Mouse (Mus musculus): Measurements from ENCODE around the gene Fam117a.
A peak's percentile ranks its signal among the peaks of the same experiment; 100 is the strongest.

Gene Fam117a

GRCm38 (mm10) chr11:95333209-95333608, 3.6 kb upstream of the Fam117a start:
- no peak for DNase-seq (ENCODE audit: low spot score in 2 of 2)

- no peak for DNase-seq (ENCODE audit: low spot score in 2 of 2)
Observed at GRCm38 (mm10) chr11:95333805-95334204, 3.0 kb upstream of the Fam117a start.

- no peak for DNase-seq (ENCODE audit: low spot score in 2 of 2)
Observed at GRCm38 (mm10) chr11:95334448-95335060, 2.3 kb upstream of the Fam117a start.

DNA sequence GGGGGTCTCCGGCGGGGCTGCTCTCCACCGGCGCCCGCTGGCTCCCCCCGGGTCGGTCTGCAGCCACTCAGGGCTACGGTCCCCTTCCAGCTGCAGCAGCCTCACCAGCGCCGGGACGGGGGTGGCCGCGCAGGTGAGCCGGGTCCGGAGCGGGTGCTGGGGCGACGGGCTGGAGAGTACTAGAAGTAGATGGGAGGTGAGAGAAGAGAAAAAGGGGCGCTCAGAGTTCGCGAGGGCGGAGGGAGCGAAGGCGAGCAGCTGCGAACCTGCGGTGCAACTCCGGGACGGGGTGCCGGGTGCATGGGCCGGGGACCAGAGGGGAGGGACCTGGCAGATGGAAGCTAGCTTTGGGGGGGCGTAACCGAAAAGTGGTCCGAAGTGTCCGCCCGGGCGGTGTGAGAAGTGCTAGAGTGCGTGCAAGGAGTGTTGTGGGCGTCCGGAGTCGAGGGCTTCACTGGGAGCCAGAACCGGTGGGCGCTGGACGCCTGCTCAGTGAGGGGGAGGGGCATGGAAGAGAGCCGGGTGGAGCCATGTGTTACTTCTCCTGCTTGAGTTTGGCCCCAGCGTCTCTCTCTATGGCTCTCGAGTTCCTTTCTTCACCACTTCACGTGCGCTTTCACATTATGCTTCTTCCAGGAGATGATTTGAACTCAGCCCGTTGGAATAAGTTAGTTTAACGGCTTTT, 453 bp downstream of the Fam117a start:
- peak in 1 of 2 experiments; percentile 37 for DNase-seq (ENCODE audit: low spot score in 2 of 2)

DNA sequence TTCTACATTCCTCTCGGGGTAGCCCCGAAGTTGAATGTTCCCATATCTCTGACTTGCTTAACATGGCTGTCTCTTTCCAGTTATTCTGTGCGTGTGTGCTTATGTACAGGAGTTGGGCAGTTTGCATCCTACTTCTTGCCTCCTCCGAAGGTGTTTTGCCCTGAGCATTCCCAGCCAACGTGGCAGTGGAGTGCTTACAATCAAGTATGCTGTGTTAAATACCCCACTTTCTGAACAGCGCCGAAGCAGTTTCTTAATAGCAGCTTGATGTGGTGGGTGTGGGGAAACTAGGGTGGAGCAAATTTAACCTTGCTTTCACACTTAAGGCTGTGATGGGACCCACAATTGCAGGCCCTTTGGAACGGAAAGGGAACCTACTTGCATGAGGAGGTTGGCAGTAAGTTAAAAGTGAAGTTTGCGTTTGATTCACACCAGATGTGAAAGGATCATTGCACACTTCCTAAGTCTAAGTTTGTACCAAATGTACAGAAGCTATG, 1.1 kb downstream of the Fam117a start:
- DNase-seq (ENCODE audit: low spot score in 2 of 2) = no peak

DNA sequence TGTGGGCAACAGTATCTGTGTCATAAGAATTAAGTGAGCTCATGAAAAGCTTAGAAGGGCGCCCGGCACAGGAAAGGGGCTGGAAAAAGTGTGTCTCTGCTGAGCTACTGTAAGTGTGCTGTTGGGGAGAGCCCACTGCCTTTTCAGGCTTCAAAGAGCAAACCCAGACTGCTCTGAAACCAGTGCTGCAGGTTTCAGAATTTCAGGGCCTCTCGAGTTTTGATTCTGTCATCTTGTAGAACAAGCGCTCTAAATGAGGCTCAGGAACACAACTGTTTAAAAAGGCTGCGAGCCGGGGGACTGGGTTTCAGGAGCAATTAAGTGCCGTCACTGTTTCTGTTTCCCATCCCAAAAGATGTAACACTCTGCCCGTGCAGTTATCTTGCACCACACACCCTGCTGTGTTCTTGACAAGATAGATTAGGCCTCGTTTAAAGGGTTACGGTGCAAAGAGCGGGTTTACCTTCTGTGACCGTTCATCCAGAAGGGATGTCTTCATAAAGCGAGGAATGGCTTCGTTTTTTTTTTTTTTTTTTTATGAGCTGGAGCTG, 2.7 kb downstream of the Fam117a start:
- no peak for DNase-seq (ENCODE audit: low spot score in 2 of 2)

DNA sequence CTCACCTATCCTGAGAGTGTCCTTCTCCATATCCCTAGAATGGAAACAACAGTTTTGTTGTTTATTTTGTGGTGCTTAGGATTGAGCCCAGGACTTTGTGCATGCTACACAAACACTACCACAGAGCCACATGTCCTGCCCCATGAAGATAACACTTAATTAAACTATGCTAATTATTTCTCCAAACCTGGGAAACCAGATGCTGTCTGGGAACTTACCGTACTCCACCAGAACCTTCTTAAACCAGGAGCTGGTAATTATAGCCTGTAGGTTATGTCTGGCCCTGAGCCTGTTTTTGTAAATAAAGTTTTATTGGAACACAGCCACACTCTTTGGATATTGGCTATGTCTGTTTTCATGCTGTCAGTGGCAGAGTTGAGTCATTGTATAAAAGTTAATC, 3.4 kb downstream of the Fam117a start:
- DNase-seq (ENCODE audit: low spot score in 2 of 2) = no peak

DNA sequence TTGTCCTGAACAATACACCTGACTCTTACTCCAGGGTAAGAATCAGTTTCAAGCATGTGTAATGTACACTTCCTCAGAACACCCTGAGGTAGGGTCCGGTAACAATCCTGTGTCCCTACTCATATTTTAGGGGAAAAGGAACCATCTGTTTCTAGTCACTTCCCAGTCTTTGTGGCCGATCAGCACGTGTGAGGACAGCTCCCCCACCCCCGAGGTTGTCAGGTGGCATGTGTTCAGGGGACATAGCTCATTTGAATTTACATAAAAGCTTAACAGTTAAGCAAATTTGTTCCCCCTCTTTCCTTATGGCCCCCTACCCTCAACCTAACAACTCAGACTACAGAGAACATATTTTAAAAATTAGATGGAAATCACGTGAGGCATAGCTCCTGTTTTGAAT, 3.8 kb downstream of the Fam117a start:
- no peak for DNase-seq (ENCODE audit: low spot score in 2 of 2)

- no peak for DNase-seq (ENCODE audit: low spot score in 2 of 2)
Observed at GRCm38 (mm10) chr11:95343180-95343579, 6.4 kb downstream of the Fam117a start.

- DNase-seq (ENCODE audit: low spot score in 2 of 2) = no peak
Observed at GRCm38 (mm10) chr11:95344181-95344580, 7.4 kb downstream of the Fam117a start.

- no peak for DNase-seq (ENCODE audit: low spot score in 2 of 2)
Observed at GRCm38 (mm10) chr11:95350289-95350688, 13.5 kb downstream of the Fam117a start.

- DNase-seq (ENCODE audit: low spot score in 2 of 2) = no peak
Observed at GRCm38 (mm10) chr11:95350960-95351359, 14.1 kb downstream of the Fam117a start.

DNA sequence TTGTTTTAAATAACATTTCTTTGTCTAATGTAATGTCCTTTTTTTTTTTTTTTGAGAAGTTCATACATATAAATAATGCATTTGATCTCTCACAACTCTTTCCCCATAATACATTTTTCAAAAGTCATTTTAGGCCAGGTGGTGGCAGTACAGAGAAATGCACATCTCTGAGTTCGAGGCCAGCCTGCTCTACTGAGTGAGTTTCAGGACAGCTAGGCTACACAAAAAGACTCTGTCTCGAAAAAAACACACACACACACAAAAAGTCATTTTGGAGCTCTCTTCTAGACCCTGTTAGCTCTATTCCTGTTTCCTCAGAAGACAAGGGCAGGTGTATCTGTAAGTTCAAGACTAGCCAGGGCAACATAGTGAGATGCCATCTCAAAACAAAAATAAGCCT, 15.9 kb downstream of the Fam117a start:
- no peak for DNase-seq (ENCODE audit: low spot score in 2 of 2)

DNA sequence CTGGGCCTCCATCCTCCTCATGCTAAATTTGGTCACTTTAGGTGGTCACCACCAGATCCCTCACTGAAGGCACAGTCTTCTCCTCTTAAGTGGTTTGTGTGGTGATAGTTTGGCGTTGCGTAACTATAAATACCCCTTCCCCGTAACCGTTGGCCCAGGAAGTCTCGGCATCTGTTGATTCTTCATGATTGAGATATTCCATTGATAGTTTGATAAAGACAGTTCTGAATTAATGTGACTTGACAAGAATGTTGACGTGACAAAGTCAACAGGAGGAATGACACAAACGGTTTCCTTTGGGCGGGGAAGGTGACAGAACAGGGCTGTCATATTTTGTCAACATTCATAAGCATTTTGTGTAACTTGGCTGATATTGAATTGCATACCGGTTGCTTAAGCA, 16.4 kb downstream of the Fam117a start:
- DNase-seq (ENCODE audit: low spot score in 2 of 2) = no peak

GRCm38 (mm10) chr11:95354228-95354944, 17.6 kb downstream of the Fam117a start:
- no peak for DNase-seq (ENCODE audit: low spot score in 2 of 2)

DNA sequence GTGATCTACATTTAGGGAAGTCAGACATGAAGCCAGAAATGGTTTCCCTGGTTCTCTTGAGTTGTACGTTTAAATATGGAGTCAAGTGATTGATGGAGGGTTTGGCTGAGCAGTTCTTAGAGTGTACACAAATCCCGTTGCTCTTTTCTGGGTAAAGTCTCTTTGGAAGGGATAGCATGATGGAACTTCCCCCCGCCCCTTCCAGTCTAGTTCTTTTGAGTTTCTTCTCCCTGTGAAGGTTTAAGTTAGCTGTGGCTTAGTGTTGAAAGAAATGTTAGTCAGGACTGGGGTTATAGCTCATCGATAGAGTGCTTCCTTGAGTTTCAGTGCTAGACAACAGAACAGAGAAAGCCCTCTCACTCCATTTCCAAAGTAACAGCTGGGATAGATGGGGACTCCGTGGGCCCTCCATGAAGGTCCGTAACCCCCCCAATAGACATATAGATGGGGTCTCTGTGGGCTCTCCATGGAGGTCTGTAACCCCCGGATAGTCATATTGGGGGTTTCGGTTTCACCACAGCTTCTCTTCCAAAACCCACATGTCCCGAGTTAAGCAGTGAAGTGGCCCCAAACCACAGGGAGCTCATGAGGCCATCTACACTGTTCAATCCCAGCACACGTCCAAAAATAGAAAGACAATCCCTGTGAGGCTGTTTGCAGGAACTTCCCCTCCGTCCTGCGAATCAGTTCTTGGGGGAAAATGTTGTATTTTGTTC, 18.3 kb downstream of the Fam117a start:
- no peak for DNase-seq (ENCODE audit: low spot score in 2 of 2)

- DNase-seq (ENCODE audit: low spot score in 2 of 2) = no peak
Observed at GRCm38 (mm10) chr11:95355661-95356011, 18.8 kb downstream of the Fam117a start.

GRCm38 (mm10) chr11:95356039-95356438, 19.2 kb downstream of the Fam117a start:
- no peak for DNase-seq (ENCODE audit: low spot score in 2 of 2)

DNA sequence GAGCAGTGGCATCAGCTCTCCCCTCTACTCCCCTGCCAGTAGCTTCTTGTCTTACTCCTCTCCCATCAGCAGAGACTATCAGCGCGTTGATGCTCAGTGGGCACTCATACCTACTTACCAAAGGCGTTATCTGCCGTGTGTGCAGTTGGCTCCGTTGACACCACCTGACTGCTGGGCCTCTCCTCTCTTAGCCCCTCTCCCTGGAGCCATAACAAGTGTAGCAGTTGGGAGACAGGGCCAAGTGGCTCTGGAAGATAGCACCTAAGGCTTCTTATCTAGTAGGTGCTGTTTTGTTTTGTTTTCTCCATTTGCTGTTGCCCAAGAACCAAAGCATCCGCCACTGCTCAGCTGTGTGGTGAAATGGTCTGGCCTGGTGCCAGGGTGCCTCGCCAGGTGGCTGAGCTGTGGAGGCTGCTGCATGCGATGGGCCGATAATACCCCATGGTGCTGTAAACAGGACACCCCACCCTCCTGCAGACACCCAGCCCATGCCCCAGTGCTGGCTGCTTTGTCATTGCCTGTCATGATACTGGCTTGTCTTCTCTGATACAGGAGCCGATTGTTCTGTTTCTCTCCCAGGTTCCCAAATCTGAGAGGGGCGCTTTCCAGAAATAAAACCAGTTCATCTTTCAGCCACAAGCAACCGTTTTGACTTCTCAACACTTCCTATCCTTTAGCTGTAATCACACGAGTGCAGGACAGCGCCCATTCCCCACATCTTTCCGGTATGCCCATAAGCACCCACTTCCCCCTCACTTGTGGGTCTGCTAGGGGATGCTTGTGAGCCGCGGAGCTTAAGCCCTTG, 19.9 kb downstream of the Fam117a start:
- DNase-seq (ENCODE audit: low spot score in 2 of 2) = peak in 1 of 2 experiments; percentile 50

GRCm38 (mm10) chr11:95358263-95358662, 21.4 kb downstream of the Fam117a start:
- DNase-seq (ENCODE audit: low spot score in 2 of 2) = no peak

DNA sequence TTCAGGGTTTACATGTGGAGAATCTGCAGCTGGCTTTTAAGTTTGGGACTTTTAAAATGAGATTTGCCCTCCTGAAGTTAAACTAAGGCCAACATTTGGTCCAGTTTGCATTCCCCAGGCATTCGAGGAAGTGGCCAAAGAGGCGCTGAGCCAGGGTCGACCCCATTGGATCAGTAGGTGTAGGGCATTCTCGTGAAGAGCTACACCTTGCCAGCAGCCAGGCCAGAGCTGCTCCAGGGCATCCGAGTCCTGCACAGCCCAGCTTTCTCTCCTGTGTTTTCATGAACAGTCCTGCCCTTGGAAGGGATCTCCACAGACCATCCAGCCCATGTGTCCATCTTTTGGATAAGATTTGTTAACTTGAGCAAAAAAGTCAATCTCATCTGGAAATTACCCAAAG, 27.6 kb downstream of the Fam117a start:
- no peak for DNase-seq (ENCODE audit: low spot score in 2 of 2)
